Mouse (Mus musculus): Measurements from ENCODE around the gene Prmt3. TPM values are rescaled to one million over a fixed set of nuclear protein-coding genes. Genes with fewer than 3 reads are reported as not detected.
A peak's percentile ranks its signal among the peaks of the same experiment; 100 is the strongest.

The Prmt3 gene
- polyA plus RNA-seq, 1 experiment from 2014 or later: 55.0 TPM

- Histone ChIP-seq H3K9me3 (ENCODE audit: control insufficient read depth, low read length) (no peaks in the 10 kb centered on the region), H3K4me3 (ENCODE audit: low read depth, low read length) (no peak overlapping the region), H3K27ac (ENCODE audit: low read depth, low read length) (no peak overlapping the region), H3K4me2 (ENCODE audit: low read depth) (no peak overlapping the region), H3K27me3 (ENCODE audit: control insufficient read depth, insufficient read depth, low read length) (no peaks in the 10 kb centered on the region), H3K36me3 (ENCODE audit: control insufficient read depth, insufficient read depth, low read length) (no peaks in the 10 kb centered on the region; the same call in 1 of the 2 replicates), H3K4me1 (ENCODE audit: control insufficient read depth, insufficient read depth, low read length) (no peaks in the 10 kb centered on the region), H3K9ac (ENCODE audit: low read length) (no peak overlapping the region)
- DNase-seq (ENCODE audit: low spot score) (no peak), ATAC-seq (ENCODE audit: insufficient read depth, low FRiP score, low TSS enrichment) (no peak)
- WGBS: 84% methylated on average over 6 of the region's 6 CpGs
Measured at GRCm38 (mm10) chr7:49824043-49824442, 45.9 kb downstream of the Prmt3 start.

GRCm38 (mm10) chr7:49824581-49824980 is 46.4 kb downstream of the Prmt3 start:
- no peaks in the 10 kb centered on the region; the same call in 1 of the 2 replicates for H3K36me3 ChIP-seq (ENCODE audit: control insufficient read depth, insufficient read depth, low read length)
- no peak overlapping the region for H3K9ac ChIP-seq (ENCODE audit: low read length)
- 90% methylated on average over 2 of the region's 2 CpGs for WGBS
- no peak for ATAC-seq (ENCODE audit: insufficient read depth, low FRiP score, low TSS enrichment)
- H3K4me2 ChIP-seq (ENCODE audit: low read depth): no peak overlapping the region
- no peaks in the 10 kb centered on the region for H3K4me1 ChIP-seq (ENCODE audit: control insufficient read depth, insufficient read depth, low read length)
- no peak overlapping the region for H3K4me3 ChIP-seq (ENCODE audit: low read depth, low read length)
- no peaks in the 10 kb centered on the region for H3K9me3 ChIP-seq (ENCODE audit: control insufficient read depth, low read length)
- H3K27ac ChIP-seq (ENCODE audit: low read depth, low read length): no peak overlapping the region
- no peak for DNase-seq (ENCODE audit: low spot score)
- no peaks in the 10 kb centered on the region for H3K27me3 ChIP-seq (ENCODE audit: control insufficient read depth, insufficient read depth, low read length)

GRCm38 (mm10) chr7:49825492-49825891 is 47.3 kb downstream of the Prmt3 start:
- DNase-seq (ENCODE audit: low spot score) (no peak), ATAC-seq (ENCODE audit: insufficient read depth, low FRiP score, low TSS enrichment) (no peak)
- Histone ChIP-seq H3K4me2 (ENCODE audit: low read depth) (no peak overlapping the region), H3K9ac (ENCODE audit: low read length) (no peak overlapping the region), H3K36me3 (ENCODE audit: control insufficient read depth, insufficient read depth, low read length) (peaks cover 3% of the 10 kb centered on the region), H3K9me3 (ENCODE audit: control insufficient read depth, low read length) (no peaks in the 10 kb centered on the region), H3K4me1 (ENCODE audit: control insufficient read depth, insufficient read depth, low read length) (no peaks in the 10 kb centered on the region), H3K27me3 (ENCODE audit: control insufficient read depth, insufficient read depth, low read length) (no peaks in the 10 kb centered on the region), H3K27ac (ENCODE audit: low read depth, low read length) (no peak overlapping the region), H3K4me3 (ENCODE audit: low read depth, low read length) (no peak overlapping the region)
- WGBS: 92% methylated on average over 3 of the region's 3 CpGs

GRCm38 (mm10) chr7:49827920-49828319 is 49.8 kb downstream of the Prmt3 start:
- H3K27ac ChIP-seq (ENCODE audit: low read depth, low read length): no peak overlapping the region
- no peak overlapping the region for H3K9ac ChIP-seq (ENCODE audit: low read length)
- H3K9me3 ChIP-seq (ENCODE audit: control insufficient read depth, low read length): no peaks in the 10 kb centered on the region
- no peaks in the 10 kb centered on the region for H3K27me3 ChIP-seq (ENCODE audit: control insufficient read depth, insufficient read depth, low read length)
- ATAC-seq (ENCODE audit: insufficient read depth, low FRiP score, low TSS enrichment) (no peak), DNase-seq (ENCODE audit: low spot score) (no peak)
- peaks cover 3% of the 10 kb centered on the region for H3K36me3 ChIP-seq (ENCODE audit: control insufficient read depth, insufficient read depth, low read length)
- WGBS: 95% methylated on average over 1 of the region's 1 CpGs
- H3K4me2 ChIP-seq (ENCODE audit: low read depth): no peak overlapping the region
- no peak overlapping the region for H3K4me3 ChIP-seq (ENCODE audit: low read depth, low read length)
- H3K4me1 ChIP-seq (ENCODE audit: control insufficient read depth, insufficient read depth, low read length): no peaks in the 10 kb centered on the region

- peak; percentile 58 for DNase-seq (ENCODE audit: low spot score)
Measured at GRCm38 (mm10) chr7:49842366-49843282, 64.5 kb downstream of the Prmt3 start.

GRCm38 (mm10) chr7:49843304-49843933 is 65.3 kb downstream of the Prmt3 start:
- Histone ChIP-seq H3K9ac (ENCODE audit: low read length) (no peak overlapping the region), H3K27me3 (ENCODE audit: control insufficient read depth, insufficient read depth, low read length) (no peaks in the 10 kb centered on the region), H3K4me3 (ENCODE audit: low read depth, low read length) (no peak overlapping the region), H3K4me2 (ENCODE audit: low read depth) (no peak overlapping the region), H3K4me1 (ENCODE audit: control insufficient read depth, insufficient read depth, low read length) (0 out of 2 replicates have a peak, but pooled peaks cover 3% of the 10 kb centered on the region), H3K9me3 (ENCODE audit: control insufficient read depth, low read length) (no peaks in the 10 kb centered on the region), H3K36me3 (ENCODE audit: control insufficient read depth, insufficient read depth, low read length) (no peaks in the 10 kb centered on the region), H3K27ac (ENCODE audit: low read depth, low read length) (no peak overlapping the region)
- no peak for ATAC-seq (ENCODE audit: insufficient read depth, low FRiP score, low TSS enrichment)
- 74% methylated on average over 6 of the region's 6 CpGs for WGBS
- DNase-seq (ENCODE audit: low spot score): no peak

More at GRCm38 (mm10) chr7:49842366-49843282, 64.5 kb downstream of the Prmt3 start:
- no peaks in the 10 kb centered on the region for H3K9me3 ChIP-seq (ENCODE audit: control insufficient read depth, low read length)
- H3K27me3 ChIP-seq (ENCODE audit: control insufficient read depth, insufficient read depth, low read length): no peaks in the 10 kb centered on the region
- H3K4me2 ChIP-seq (ENCODE audit: low read depth): no peak overlapping the region
- 46% methylated on average over 11 of the region's 11 CpGs for WGBS
- no peak overlapping the region for H3K4me3 ChIP-seq (ENCODE audit: low read depth, low read length)
- no peaks in the 10 kb centered on the region for H3K36me3 ChIP-seq (ENCODE audit: control insufficient read depth, insufficient read depth, low read length)
- H3K27ac ChIP-seq (ENCODE audit: low read depth, low read length): 0 out of 2 replicates have a peak overlapping the region, but pooled peaks have one; percentile 58
- peak; percentile 77 for ATAC-seq (ENCODE audit: insufficient read depth, low FRiP score, low TSS enrichment)
- 0 out of 2 replicates have a peak, but pooled peaks cover 3% of the 10 kb centered on the region for H3K4me1 ChIP-seq (ENCODE audit: control insufficient read depth, insufficient read depth, low read length)
- H3K9ac ChIP-seq (ENCODE audit: low read length): no peak overlapping the region

- H3K4me3 ChIP-seq (ENCODE audit: low read depth, low read length): no peak overlapping the region
- H3K4me2 ChIP-seq (ENCODE audit: low read depth): no peak overlapping the region
- ATAC-seq (ENCODE audit: insufficient read depth, low FRiP score, low TSS enrichment): no peak
- no peaks in the 10 kb centered on the region for H3K4me1 ChIP-seq (ENCODE audit: control insufficient read depth, insufficient read depth, low read length)
- no peaks in the 10 kb centered on the region for H3K9me3 ChIP-seq (ENCODE audit: control insufficient read depth, low read length)
- no peak overlapping the region for H3K27ac ChIP-seq (ENCODE audit: low read depth, low read length)
- no peak overlapping the region for H3K9ac ChIP-seq (ENCODE audit: low read length)
- DNase-seq (ENCODE audit: low spot score): no peak
- H3K27me3 ChIP-seq (ENCODE audit: control insufficient read depth, insufficient read depth, low read length): no peaks in the 10 kb centered on the region
- WGBS: 74% methylated on average over 2 of the region's 2 CpGs
- H3K36me3 ChIP-seq (ENCODE audit: control insufficient read depth, insufficient read depth, low read length): no peaks in the 10 kb centered on the region
Measured at GRCm38 (mm10) chr7:49847939-49848338, 69.8 kb downstream of the Prmt3 start.

GRCm38 (mm10) chr7:49853342-49854181 is 75.4 kb downstream of the Prmt3 start:
- Histone ChIP-seq H3K36me3 (ENCODE audit: control insufficient read depth, insufficient read depth, low read length) (peaks cover 2% of the 10 kb centered on the region), H3K4me1 (ENCODE audit: control insufficient read depth, insufficient read depth, low read length) (no peaks in the 10 kb centered on the region), H3K9ac (ENCODE audit: low read length) (no peak overlapping the region), H3K4me3 (ENCODE audit: low read depth, low read length) (no peak overlapping the region), H3K27me3 (ENCODE audit: control insufficient read depth, insufficient read depth, low read length) (no peaks in the 10 kb centered on the region), H3K9me3 (ENCODE audit: control insufficient read depth, low read length) (no peaks in the 10 kb centered on the region), H3K27ac (ENCODE audit: low read depth, low read length) (no peak overlapping the region), H3K4me2 (ENCODE audit: low read depth) (no peak overlapping the region)
- WGBS: 95% methylated on average over 5 of the region's 5 CpGs
- no peak for ATAC-seq (ENCODE audit: insufficient read depth, low FRiP score, low TSS enrichment)
- DNase-seq (ENCODE audit: low spot score): no peak
